Mouse (Mus musculus) layer of hippocampus, adult 9-10 months (tissue): ENCODE results near the gene Tmem145.

Experiments
- DNase-seq: peaks from one replicate; pipeline ENCODE4 v3.0.0; 2022; ENCODE audit warnings: low spot score

The Tmem145 gene

DNA sequence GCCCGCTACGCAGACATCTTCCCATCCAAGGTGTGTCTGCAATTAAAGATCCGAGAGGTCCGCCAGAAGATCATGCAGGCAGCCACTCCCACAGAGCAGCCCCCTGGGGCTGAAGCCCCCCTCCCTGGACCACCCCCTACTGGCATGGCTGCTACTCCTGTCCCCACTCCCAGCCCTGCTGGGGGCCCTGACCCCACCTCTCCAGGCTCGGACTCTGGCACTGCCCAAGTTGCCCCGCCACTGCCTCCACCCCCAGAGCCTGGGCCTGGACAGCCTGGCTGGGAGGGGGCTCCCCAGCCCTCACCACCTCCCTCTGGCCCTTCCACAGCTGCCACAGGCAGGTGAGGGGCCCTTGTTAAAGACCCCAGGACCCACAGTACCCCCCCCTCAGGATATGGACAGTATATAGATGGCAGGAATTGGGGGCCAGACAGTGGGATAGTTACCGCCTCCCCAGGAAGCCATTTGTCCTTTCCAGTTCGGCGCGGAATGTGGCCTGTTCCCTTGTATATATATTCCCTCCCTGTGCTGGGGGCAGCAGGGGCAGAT lies 12.6 kb upstream of the Tmem145 start:
- no peak for DNase-seq

- DNase-seq = no peak
Observed at GRCm38 (mm10) chr7:25294495-25294894, 11.4 kb upstream of the Tmem145 start.

GRCm38 (mm10) chr7:25294960-25295722 lies 10.8 kb upstream of the Tmem145 start:
- no peak for DNase-seq

DNA sequence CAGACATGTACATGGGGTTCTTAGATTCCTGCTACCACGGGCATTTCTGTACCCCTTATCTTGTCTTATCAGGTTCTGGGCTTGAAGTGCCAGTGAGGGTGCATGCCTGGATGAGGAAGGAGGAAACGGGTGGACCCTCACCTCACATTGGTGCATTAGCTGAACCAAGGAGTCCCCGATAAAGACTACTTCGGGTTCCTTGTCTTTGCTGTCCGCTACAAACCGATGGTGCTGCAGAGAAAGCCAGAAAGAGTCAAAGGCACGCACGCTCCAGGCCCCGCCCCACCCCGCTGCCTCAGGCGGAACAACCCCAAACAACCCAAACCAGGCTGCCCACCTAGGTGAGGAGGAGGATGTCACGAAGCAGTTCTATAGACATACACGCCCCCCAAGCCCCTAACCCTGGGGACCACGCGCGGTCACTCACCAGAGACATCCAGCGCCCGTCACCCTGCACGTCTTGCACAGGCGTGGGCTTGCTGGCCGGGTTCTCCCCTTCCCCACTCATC lies 8.9 kb upstream of the Tmem145 start:
- DNase-seq = no peak

DNA sequence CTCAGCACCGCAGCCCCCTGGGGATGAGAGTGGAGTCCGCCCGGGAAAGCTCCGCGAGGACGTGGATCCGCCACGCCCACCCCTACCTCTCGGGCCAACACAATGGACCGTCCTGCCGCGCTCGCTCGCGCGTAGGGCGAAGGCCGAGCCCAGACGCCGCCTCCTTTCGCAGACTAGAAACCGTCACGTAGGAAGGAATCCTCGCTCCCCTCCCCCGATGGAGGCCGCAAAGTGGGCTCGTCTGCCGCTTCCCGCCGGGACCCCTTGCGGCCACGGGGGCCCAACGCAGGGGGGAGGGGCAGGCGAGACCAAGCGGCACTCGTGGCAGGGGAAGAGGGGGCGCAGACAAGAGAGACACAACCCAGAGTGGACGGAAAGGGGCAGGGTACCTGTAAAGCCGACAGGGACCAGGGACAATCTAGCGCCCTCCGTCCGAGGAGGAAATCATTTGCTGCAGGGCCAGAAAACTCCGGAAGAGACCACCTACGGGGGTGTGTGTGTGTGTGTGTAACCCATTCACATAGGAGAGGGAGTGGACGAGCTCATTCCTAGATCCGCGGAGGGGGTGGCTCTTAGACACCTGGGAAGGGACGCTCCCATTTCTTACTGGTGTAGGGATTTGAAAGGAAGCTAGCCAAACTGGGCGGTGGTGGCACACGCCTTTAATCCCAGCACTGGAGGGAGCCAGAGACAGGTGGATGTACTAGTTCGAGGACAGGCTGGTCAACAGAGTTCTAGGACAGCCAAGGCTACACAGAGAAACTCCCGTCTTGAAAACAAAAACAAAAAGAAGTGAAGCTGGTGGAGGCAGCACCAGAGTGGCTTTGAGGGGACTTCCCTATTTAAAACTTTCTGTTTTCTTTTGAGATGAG lies 8.2 kb upstream of the Tmem145 start, which contains the start of gene Pafah1b3:
Gene Pafah1b3, minus strand, starts transcription at position 533 of the 872 bp plus-strand sequence.
- peak; percentile 72 for DNase-seq

DNA sequence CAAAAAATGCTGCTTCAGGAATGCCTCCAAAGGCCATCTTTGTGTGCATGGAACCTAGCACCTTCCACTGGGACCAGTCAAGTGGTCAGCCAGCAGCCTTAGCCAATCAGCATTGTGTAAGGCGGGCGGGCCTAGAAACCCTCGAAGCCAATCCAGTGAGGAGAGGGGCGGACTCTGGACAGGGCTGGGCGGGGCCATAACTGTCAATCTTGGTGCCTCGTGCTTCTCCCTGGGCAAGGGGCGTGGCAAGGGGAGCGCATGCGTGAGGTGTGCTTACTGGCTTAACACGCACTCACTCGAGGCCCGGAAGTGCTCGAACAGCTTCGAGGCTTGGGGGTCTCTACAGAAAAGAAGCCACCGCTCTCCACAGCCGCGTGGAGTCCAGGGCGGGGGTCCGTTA lies 4.8 kb upstream of the Tmem145 start, which contains the start of gene Prr19:
Gene Prr19, plus strand, starts transcription at position 349 of the 400 bp plus-strand sequence.
- DNase-seq = no peak

GRCm38 (mm10) chr7:25303003-25303684 lies 2.8 kb upstream of the Tmem145 start:
- DNase-seq = no peak

DNA sequence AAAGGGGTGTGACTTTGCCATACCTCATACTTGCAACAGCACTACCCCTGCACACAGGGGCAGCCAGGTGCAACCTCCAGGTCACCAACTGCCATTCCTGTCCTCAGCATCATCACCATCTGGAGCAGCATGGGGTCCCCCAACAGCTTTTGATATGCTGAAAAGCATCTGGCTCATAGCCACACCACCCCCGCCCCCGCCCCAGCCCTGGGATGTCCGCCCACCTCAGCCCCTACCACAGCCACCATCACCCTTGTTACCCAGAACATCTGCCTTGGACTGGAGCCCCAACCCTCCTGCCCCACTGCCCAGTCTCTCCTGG lies 2.3 kb upstream of the Tmem145 start:
- DNase-seq = no peak

GRCm38 (mm10) chr7:25305481-25305880 lies 425 bp upstream of the Tmem145 start:
- no peak for DNase-seq

- no peak for DNase-seq
Observed at GRCm38 (mm10) chr7:25306614-25306996, 699 bp downstream of the Tmem145 start.

DNA sequence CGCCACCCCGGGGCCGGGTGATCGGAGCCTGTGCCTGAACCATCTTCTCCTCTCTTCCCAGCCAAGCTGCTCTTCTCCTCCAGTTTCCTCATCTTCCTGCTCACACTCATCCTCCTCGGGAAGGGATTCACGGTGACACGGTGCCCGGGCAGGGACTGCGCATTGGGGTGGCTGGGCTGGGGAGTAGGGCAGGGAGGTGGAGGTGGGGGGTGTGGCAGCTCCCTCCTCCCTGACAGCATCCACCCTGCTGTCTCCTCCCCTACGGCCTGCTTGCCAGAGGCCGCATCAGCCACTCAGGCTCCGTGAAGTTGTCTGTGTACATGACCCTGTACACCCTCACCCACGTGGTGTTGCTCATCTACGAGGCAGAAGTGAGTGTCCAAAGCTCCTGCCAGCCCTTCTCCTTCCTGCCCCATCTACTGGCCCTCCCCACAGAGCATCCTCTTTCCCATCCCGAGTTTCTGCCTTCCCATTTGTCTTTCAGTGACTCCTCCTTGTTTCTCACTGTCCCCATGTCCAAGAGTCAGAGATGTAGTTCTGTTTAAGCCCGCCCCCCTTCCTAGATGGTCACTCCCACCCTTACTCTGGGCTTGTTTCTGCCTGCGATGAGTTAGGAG lies 2.9 kb downstream of the Tmem145 start:
- no peak for DNase-seq

- DNase-seq = no peak
Observed at GRCm38 (mm10) chr7:25309425-25309824, 3.5 kb downstream of the Tmem145 start.

DNA sequence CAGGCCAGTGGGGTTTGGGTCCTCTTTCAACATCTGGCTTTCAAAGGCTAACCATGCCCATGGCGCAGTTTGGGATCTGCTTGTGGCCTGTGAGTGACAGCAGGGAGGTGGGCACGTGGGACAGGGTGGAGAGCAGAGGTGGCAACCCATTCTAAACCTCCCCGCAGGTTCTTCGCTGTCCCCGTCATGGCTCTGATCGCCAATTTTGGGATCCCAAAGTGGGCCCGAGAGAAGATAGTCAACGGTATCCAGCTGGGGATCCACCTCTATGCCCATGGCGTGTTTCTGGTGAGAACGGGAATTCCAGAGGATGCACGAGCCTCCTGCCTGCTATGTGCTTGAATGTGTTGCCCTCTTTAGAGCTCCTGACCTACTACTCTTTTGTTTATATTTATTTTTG lies 5.3 kb downstream of the Tmem145 start:
- no peak for DNase-seq

- no peak for DNase-seq
Observed at GRCm38 (mm10) chr7:25313325-25313724, 7.4 kb downstream of the Tmem145 start.

GRCm38 (mm10) chr7:25314606-25315305 lies 8.8 kb downstream of the Tmem145 start:
- DNase-seq = no peak

DNA sequence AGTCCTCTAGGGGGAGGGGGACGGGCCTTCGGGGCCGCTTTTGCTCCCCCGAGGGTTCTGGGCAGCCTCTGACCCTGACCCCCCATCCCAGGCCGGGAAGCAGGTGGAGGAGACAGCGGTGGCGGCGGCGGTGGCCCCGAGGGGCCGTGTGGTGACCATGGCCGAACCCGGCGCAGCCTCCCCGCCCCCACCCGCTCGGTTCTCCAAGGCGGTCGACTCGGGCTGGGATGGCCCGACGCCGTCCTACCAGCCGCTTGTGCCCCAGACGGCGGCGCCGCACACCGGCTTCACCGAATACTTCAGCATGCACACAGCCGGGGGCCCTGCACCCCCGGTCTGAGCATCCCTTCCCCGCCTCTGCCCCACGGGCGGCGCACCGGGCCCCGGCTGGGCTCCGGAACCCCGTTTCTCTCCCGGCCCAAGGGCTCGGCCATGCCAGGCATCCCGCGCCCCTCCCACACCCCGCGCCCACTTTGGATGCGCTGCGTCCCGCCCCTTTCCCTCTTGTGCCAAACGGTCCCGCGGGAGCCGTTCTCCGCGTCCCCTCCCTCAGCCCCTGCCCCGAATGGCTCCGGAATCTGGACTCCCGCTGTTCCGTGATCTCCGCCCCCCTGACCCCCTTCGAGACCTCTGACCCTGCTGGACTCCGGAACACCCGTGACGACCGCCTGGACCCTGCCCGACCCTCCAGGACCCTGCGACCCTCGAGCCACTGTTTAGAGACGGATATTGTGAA lies 9.6 kb downstream of the Tmem145 start:
- no peak for DNase-seq

DNA sequence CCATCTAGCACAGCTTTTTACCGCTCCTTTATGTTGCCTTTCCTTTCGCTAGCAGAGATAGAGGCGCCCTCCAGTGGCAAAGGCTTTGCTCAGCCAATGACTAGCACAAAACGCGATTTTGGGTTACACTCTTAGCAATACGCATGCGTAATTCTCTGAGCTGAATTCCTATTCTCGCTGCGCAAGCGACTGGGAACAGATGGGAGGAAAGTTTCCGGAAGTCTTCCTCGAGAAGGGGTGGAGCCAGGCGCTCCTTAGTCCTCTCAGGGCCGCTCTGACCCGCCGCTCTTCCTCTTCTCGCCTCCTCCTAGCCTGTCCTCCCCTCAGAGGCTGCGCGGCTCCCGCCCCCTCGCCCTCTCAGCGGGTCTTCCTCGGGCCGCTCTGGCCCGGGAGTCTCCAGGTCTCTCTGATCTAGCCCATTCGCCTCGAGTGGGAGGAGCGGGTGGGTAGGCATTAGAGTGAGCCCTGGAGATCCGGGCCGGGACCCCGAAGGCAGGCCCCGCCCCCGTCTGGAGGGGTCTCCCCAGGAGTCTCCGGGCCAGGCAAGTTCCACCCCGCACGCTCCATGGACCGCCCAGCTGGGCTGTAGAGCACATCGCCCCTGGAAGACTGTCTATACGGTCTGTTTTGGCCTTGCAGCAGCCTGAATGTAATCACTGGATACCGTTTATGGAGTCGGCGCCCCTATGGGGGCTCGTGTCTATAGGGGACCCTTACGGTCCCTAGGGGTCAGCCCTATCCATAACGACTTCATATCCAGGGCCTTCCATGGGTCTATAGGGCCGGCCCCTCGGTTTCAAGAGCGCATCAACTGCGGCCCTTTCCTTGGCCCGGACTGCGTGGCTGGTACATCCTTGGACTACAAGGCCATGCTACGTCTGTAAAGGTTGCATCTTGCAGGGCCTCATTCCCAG lies 10.9 kb downstream of the Tmem145 start, which contains the start of gene Megf8:
Gene Megf8, plus strand, starts transcription at position 633 of the 914 bp plus-strand sequence.
- peak; percentile 99 for DNase-seq

- no peak for DNase-seq
Observed at GRCm38 (mm10) chr7:25317446-25317999, 11.6 kb downstream of the Tmem145 start.

GRCm38 (mm10) chr7:25322058-25322484 lies 16.2 kb downstream of the Tmem145 start:
- DNase-seq = no peak
